Mouse (Mus musculus) ES-Bruce4 (cell line): Measurements from ENCODE around the gene Cul9.

Source experiments
- CTCF ChIP-seq: IDR thresholded peaks from one replicate; pipeline ENCODE4 v1.8.1; 2011; ENCODE audit warnings: low read depth, low read length
- EP300 ChIP-seq: IDR thresholded peaks from 2 replicates; pipeline ENCODE4 v1.6.1; 2011; ENCODE audit warnings: low read depth, low read length; ENCODE audit not compliant: insufficient read depth
- POLR2A ChIP-seq: IDR thresholded peaks from one replicate; pipeline ENCODE4 v1.8.1; 2011; ENCODE audit warnings: low read length; ENCODE audit not compliant: insufficient read depth

DNA sequence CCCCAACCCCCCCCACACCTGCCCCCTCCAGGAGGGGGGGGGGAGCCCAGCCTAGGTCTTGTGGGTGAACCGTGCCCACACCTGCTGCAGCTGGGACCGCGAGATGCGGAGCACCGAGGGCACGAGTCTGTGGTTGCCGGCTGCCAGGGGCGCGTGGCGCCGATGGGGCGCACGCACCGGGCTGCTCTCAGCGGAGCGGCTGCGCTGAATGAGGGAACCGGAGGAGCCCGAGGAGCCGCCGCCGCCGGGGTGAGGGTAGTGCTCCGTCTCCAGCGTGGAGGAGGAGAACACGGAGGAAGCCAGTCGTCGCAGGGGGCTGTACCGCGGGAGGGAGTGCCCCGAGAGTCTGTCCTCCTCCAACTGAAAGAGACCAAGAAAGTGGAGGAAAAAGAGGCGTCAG is 85.5 kb downstream of the Cul9 start:
- TF ChIP-seq EP300: no peak
- TF ChIP-seq POLR2A: no peak
- no peak for TF ChIP-seq CTCF
